Mouse (Mus musculus) MN1 (cell line): ENCODE results near the gene Hsd17b2.

Experiments used
- DNase-seq: peaks from one replicate; pipeline ENCODE4 v3.0.0-alpha.2; 2016; ENCODE audit warnings: low spot score

Hsd17b2 gene

GRCm38 (mm10) chr8:117772597-117772996, 70.9 kb downstream of the Hsd17b2 start:
- no peak for DNase-seq

- no peak for DNase-seq
Observed at GRCm38 (mm10) chr8:117775626-117776025, 73.9 kb downstream of the Hsd17b2 start.

- no peak for DNase-seq
Observed at GRCm38 (mm10) chr8:117776075-117776474, 74.4 kb downstream of the Hsd17b2 start.

GRCm38 (mm10) chr8:117778531-117779322, 77.0 kb downstream of the Hsd17b2 start:
- DNase-seq = no peak

- no peak for DNase-seq
Observed at GRCm38 (mm10) chr8:117779344-117779743, 77.6 kb downstream of the Hsd17b2 start.

- DNase-seq = no peak
Observed at GRCm38 (mm10) chr8:117781375-117782129, 79.8 kb downstream of the Hsd17b2 start.

- no peak for DNase-seq
Observed at GRCm38 (mm10) chr8:117783021-117783420, 81.3 kb downstream of the Hsd17b2 start.

GRCm38 (mm10) chr8:117786428-117786827, 84.7 kb downstream of the Hsd17b2 start:
- DNase-seq = no peak

- no peak for DNase-seq
Observed at GRCm38 (mm10) chr8:117792616-117793144, 91.0 kb downstream of the Hsd17b2 start.

GRCm38 (mm10) chr8:117794581-117794980, 92.9 kb downstream of the Hsd17b2 start:
- DNase-seq = no peak

- no peak for DNase-seq
Observed at GRCm38 (mm10) chr8:117796464-117796863, 94.8 kb downstream of the Hsd17b2 start.

GRCm38 (mm10) chr8:117798066-117798465, 96.4 kb downstream of the Hsd17b2 start:
- DNase-seq = no peak

GRCm38 (mm10) chr8:117801443-117802298, 100.0 kb downstream of the Hsd17b2 start, which contains the start of gene Mphosph6:
Gene Mphosph6 (minus strand): TSS chr8:117801943.
- peak; percentile 99 for DNase-seq

GRCm38 (mm10) chr8:117802299-117802689, 100.6 kb downstream of the Hsd17b2 start:
- no peak for DNase-seq

GRCm38 (mm10) chr8:117805419-117805818, 103.7 kb downstream of the Hsd17b2 start:
- no peak for DNase-seq
